Mouse (Mus musculus): ENCODE measurements around the gene Gmfg. TPM values are rescaled to one million over a fixed set of nuclear protein-coding genes. Genes with fewer than 3 reads are reported as not detected.
A peak's percentile ranks its signal among the peaks of the same experiment; 100 is the strongest.

Gene Gmfg
- polyA plus RNA-seq, 1 experiment from 2014 or later, result 5.2 TPM

DNA sequence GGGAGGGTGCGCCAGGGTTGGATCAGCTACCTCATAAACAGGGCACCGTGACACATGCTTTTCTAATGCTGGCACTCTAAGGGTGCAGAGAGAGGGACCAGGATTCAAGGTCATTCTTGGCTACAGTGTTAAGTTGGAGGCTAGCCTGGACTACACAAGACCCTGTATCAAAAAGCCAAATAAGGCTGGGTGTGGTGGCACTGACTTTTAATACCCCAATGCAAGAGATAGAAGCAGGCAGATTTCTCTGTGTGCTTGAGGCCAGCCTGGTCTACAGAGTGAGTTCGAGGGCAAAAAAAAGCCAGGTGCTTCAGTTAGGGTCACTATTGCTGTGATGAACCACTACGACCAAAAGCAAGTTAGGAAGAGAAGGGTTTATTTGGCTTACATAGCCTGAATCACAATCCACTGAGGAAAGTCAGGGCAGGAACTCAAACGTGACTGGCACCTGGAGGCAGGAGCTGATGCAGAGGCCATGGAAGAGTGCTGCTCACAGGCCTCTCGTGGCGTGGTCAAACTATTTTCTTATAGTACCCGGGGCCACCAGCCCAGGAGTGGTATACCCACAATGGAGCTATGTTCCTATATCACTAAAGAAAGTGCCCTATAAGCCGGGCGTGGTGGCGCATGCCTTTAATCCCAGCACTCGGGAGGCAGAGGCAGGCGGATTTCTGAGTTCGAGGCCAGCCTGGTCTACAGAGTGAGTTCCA lies 4.7 kb downstream of the Gmfg start:
- no peak overlapping the region for H3K9ac ChIP-seq
- no peak overlapping the region for H3K27ac ChIP-seq
- H3K4me1 ChIP-seq (replicated peaks), result peaks cover 9% of the 10 kb centered on the region
- no peaks in the 10 kb centered on the region for H3K9me3 ChIP-seq
- no peak for ATAC-seq (ENCODE audit: low FRiP score)
- no peak overlapping the region for H3K4me3 ChIP-seq
- no peak overlapping the region for H3K4me2 ChIP-seq
- no peaks in the 10 kb centered on the region for H3K36me3 ChIP-seq
- H3K27me3 ChIP-seq, result peaks cover 11% of the 10 kb centered on the region
- 92% methylated on average over 14 of the region's 14 CpGs for WGBS

DNA sequence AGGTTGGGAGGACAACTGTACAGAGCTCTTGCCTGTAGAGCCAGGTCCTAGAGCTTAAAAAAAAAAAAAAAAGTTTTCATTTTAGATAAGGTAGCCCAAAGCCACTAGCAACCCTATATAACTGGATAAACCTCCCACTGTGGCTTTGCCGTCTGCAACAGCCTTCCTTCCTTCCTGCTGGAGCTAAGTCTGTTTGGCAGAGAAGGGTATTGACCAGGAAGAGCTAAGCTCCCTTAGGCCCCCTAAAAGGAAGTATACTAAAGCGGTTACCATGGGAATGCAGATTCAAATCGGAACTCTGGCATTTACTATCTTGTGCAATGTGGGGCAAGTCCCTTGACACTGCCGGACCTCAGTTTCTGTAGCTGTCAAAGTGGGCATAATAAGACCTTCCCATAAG lies 5.4 kb downstream of the Gmfg start:
- peaks cover 11% of the 10 kb centered on the region for H3K27me3 ChIP-seq
- no peak for ATAC-seq (ENCODE audit: low FRiP score)
- whole genome bisulfite sequencing, result 57% methylated on average over 4 of the region's 4 CpGs

GRCm38 (mm10) chr7:28444344-28444974 lies 7.2 kb downstream of the Gmfg start:
- H3K27ac ChIP-seq, result no peak overlapping the region
- no peak for ATAC-seq (ENCODE audit: low FRiP score)
- no peak overlapping the region for H3K4me3 ChIP-seq
- 87% methylated on average over 13 of the region's 13 CpGs for WGBS
- H3K27me3 ChIP-seq, result peaks cover 11% of the 10 kb centered on the region
- H3K4me1 ChIP-seq (replicated peaks), result peaks cover 7% of the 10 kb centered on the region
- H3K36me3 ChIP-seq, result no peaks in the 10 kb centered on the region
- H3K9ac ChIP-seq, result no peak overlapping the region
- no peak overlapping the region for H3K4me2 ChIP-seq
- no peaks in the 10 kb centered on the region for H3K9me3 ChIP-seq

More for the DNA sequence above, 5.4 kb downstream of the Gmfg start:
- Histone ChIP-seq H3K4me2 (no peak overlapping the region), H3K4me1 (replicated peaks) (peaks cover 7% of the 10 kb centered on the region), H3K27ac (no peak overlapping the region), H3K9ac (no peak overlapping the region), H3K9me3 (no peaks in the 10 kb centered on the region), H3K4me3 (no peak overlapping the region), H3K36me3 (no peaks in the 10 kb centered on the region)

DNA sequence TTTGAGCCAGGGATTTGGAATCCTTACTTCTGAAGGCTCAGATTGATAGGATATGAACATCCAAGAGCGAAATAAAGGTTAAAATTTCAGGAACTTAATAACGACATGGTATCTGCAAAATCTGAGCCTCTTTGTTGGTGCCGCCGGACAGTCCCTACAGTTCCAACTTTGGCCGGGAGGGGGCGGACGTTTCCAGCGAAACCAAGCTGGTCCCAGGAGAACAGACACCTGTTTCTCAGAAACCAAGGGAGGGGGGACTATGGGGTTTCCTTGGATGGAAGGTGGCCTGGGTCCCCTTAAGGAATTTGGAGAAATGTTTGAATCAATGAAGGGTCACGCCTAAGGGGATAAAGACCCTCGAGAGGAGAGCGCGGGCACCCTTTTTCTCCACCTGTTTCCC lies 9.2 kb downstream of the Gmfg start:
- H3K27ac ChIP-seq, result no peak overlapping the region
- no peaks in the 10 kb centered on the region for H3K36me3 ChIP-seq
- ATAC-seq (ENCODE audit: low FRiP score), result no peak
- H3K4me2 ChIP-seq, result no peak overlapping the region
- H3K4me3 ChIP-seq, result no peak overlapping the region
- no peaks in the 10 kb centered on the region for H3K9me3 ChIP-seq
- WGBS, result 8% methylated on average over 12 of the region's 12 CpGs
- peaks cover 7% of the 10 kb centered on the region for H3K4me1 ChIP-seq (replicated peaks)
- peaks cover 11% of the 10 kb centered on the region for H3K27me3 ChIP-seq
- H3K9ac ChIP-seq, result no peak overlapping the region

DNA sequence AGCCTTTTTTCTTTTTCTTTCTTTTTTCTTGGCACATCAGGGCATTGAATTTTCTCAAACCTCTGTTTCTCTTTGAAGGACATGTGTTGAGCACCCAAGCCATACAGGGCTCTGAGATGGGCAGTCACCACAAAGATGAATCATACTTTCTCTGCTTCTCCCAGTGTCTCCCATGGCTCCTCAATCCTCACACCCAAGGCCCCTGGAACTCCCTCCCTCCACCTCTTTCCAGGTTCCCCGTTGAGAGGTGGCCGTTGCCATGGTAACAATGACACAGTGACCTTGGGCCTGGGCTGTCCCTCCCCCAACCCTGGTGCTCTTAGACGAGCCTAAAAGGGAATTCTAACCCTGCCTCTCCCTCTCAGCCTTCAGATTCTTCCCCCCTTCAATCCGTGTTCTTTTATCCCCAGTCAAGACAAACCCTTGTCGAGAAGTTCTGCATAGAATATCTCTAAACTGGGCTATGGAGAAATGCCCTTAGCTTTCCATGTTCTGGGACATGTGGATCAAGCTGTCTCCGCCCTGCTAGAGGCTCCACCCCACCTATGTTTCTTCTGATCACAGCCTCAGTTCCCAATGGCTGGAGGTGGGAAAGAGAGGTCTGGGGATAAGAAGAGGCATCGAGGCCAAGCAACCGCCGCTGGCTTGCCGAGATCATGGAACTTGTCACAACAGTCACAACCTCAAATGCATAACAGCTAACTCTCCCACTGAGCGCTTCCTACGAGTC lies 10.0 kb downstream of the Gmfg start:
- 15% methylated on average over 12 of the region's 12 CpGs for WGBS

GRCm38 (mm10) chr7:28447865-28448820 lies 10.9 kb downstream of the Gmfg start:
- H3K27ac ChIP-seq, result no peak overlapping the region
- no peak for ATAC-seq (ENCODE audit: low FRiP score)
- no peaks in the 10 kb centered on the region for H3K36me3 ChIP-seq
- peaks cover 13% of the 10 kb centered on the region for H3K4me1 ChIP-seq (replicated peaks)
- 69% methylated on average over 13 of the region's 13 CpGs for WGBS
- no peak overlapping the region for H3K4me3 ChIP-seq
- no peak overlapping the region for H3K4me2 ChIP-seq
- H3K27me3 ChIP-seq, result peaks cover 11% of the 10 kb centered on the region
- H3K9ac ChIP-seq, result no peak overlapping the region
- H3K9me3 ChIP-seq, result no peaks in the 10 kb centered on the region

More for the DNA sequence above, 10.0 kb downstream of the Gmfg start:
- ATAC-seq (ENCODE audit: low FRiP score), result no peak
- H3K9ac ChIP-seq, result no peak overlapping the region
- peaks cover 11% of the 10 kb centered on the region for H3K27me3 ChIP-seq
- H3K27ac ChIP-seq, result no peak overlapping the region
- peaks cover 7% of the 10 kb centered on the region for H3K4me1 ChIP-seq (replicated peaks)
- H3K4me2 ChIP-seq, result no peak overlapping the region
- no peaks in the 10 kb centered on the region for H3K9me3 ChIP-seq
- no peak overlapping the region for H3K4me3 ChIP-seq
- no peaks in the 10 kb centered on the region for H3K36me3 ChIP-seq

GRCm38 (mm10) chr7:28451531-28452360 lies 14.5 kb downstream of the Gmfg start, which contains the start of gene Lrfn1:
TSS of gene Lrfn1 (plus strand) at chr7:28451980.
- Histone ChIP-seq H3K4me3 (peak within 1 kb of the TSS; percentile 85), H3K9me3 (no peaks in the 10 kb centered on the region), H3K36me3 (peaks cover 25% of the 10 kb centered on the region), H3K27ac (peak within 1 kb of the TSS; percentile 87), H3K9ac (peak within 1 kb of the TSS; percentile 93), H3K4me2 (peak within 1 kb of the TSS; percentile 72), H3K27me3 (no peaks in the 10 kb centered on the region), H3K4me1 (replicated peaks) (peaks cover 18% of the 10 kb centered on the region)
- under 1% methylated on average over 39 of the region's 97 CpGs for WGBS
- ATAC-seq (ENCODE audit: low FRiP score), result peak; percentile 65

DNA sequence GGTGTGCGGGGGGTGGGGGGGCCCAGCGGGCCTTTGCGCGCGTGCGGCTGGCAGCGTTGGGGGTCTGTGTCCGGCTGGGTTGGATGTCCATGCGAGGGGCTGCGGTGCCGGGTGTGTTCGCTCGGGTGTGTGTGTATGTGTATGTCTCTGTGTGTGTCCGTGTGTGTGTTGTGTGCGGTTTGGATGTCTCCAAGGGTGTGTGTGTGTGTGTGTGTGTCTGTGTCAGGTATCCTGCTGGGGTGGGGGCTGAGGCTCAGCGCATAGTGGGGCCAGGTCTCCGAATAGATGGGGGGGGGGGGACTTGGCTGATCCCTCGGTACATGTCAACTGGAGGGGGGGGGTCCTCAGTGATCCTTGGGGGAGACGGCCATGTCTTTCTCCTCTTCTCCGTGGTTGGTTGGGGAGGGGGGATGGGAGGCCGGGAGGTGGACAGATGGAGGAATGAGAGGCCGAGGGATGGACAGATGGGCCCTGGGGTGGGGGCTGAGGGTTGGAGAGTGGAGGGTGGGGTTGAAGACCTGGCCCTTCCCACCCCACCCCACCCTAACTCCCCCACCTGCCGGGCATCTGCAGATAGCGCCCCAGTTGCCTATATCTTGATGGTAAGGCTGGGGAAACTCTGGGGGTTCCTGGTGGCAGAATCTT lies 15.2 kb downstream of the Gmfg start:
- peak overlapping the region; percentile 72 for H3K4me2 ChIP-seq
- no peaks in the 10 kb centered on the region for H3K27me3 ChIP-seq
- 2% methylated on average over 19 of the region's 24 CpGs for WGBS
- H3K9me3 ChIP-seq, result no peaks in the 10 kb centered on the region
- H3K9ac ChIP-seq, result peak overlapping the region; percentile 93
- ATAC-seq (ENCODE audit: low FRiP score), result peak; percentile 33; the same call in 1 of the 2 replicates
- peak overlapping the region; percentile 87 for H3K27ac ChIP-seq
- H3K36me3 ChIP-seq, result peaks cover 32% of the 10 kb centered on the region
- H3K4me1 ChIP-seq (replicated peaks), result peaks cover 13% of the 10 kb centered on the region
- H3K4me3 ChIP-seq, result peak overlapping the region; percentile 85

DNA sequence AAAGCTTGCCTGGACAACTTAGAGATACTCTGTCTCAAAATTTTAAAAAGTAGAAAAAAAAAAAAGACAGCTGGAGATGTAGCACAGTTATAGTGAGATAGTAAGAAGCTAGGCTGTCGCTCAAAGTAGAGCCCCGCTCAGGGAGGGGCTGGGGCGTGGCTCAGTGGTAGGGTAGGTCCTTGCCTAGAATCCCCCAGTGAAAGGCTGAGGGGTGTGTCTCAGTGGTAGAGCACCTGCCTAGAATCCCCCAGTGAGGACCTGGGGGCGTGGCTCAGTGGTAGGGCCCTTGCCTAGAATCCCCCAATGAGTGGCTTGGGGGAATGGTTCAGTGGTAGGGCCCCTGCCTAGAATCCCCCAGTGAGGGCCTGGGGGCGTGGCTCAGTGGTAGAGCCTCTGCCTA lies 23.1 kb downstream of the Gmfg start:
- H3K4me1 ChIP-seq (replicated peaks), result peaks cover 28% of the 10 kb centered on the region
- no peak overlapping the region for H3K4me3 ChIP-seq
- no peak overlapping the region for H3K9ac ChIP-seq
- H3K4me2 ChIP-seq, result no peak overlapping the region
- no peaks in the 10 kb centered on the region for H3K9me3 ChIP-seq
- no peak for ATAC-seq (ENCODE audit: low FRiP score)
- 97% methylated on average over 4 of the region's 5 CpGs for WGBS
- peaks cover 85% of the 10 kb centered on the region for H3K36me3 ChIP-seq
- no peak overlapping the region for H3K27ac ChIP-seq
- peaks cover under 1% of the 10 kb centered on the region for H3K27me3 ChIP-seq

GRCm38 (mm10) chr7:28462769-28463168 lies 25.5 kb downstream of the Gmfg start:
- H3K9me3 ChIP-seq, result no peaks in the 10 kb centered on the region
- no peak for ATAC-seq (ENCODE audit: low FRiP score)
- H3K27ac ChIP-seq, result no peak overlapping the region
- H3K4me3 ChIP-seq, result no peak overlapping the region
- H3K4me2 ChIP-seq, result no peak overlapping the region
- 96% methylated on average over 2 of the region's 2 CpGs for WGBS
- H3K36me3 ChIP-seq, result peaks cover 77% of the 10 kb centered on the region
- peaks cover 23% of the 10 kb centered on the region for H3K27me3 ChIP-seq
- no peak overlapping the region for H3K9ac ChIP-seq
- peaks cover 45% of the 10 kb centered on the region for H3K4me1 ChIP-seq (replicated peaks)

Measured in hindbrain, embryonic 13.5 days (tissue).